Mouse (Mus musculus): ENCODE measurements around the gene Cnr2.

DNA sequence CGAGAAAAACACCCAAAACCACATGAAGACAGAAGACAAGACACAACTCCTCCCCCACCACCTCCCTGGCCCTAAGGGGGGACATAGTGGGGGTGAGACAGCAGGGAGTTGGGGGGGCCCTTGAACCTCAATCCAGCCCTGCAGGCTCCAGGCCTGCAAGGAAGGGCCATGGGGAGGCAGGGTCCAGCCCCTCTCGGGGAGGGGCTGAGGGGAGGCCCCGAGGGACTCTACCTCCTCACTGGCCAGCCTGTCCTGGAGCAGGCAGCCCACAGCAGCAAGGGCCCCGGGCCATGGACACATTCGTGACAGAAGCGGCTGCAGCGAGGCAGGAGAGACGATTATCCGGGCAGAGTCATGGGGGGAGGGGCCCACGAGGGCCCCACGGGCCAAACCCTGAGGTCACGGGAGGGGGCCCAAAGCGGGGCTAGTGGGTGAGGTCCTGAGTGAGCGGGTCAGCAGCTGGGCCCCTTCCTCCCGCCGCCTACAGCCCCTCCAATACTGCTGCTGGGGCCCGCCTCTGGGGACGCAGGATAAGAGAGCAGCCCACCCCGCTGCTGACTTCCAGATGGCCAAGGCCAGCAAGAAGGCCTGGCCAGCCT lies 73.2 kb downstream of the Cnr2 start:
- TF ChIP-seq POLR2A (IDR thresholded peaks at IDR 0.05; ENCODE audit: extremely low read depth, insufficient read depth, low read length): no peak
- TF ChIP-seq CTCF (IDR thresholded peaks at IDR 0.05; ENCODE audit: low read depth, low read length): no peak

All from liver, adult 2 months (tissue).